Mouse (Mus musculus) CH12.LX (cell line): ENCODE data around the gene Xntrpc. TPM values are rescaled to one million over a fixed set of nuclear protein-coding genes. Genes with fewer than 3 reads are reported as not detected.

Experiments used
- DNase-seq: peaks from one replicate; pipeline ENCODE4 v3.0.0-alpha.2; 2013; ENCODE audit errors: extremely low read depth
- H3K27ac ChIP-seq: 2 replicates; pipeline ENCODE4 v1.5.1; 2012; ENCODE audit warnings: low read depth, mild to moderate bottlenecking, control low read depth, moderate library complexity; ENCODE audit not compliant: insufficient read depth
- H3K27me3 ChIP-seq: replicated peaks from 2 replicates; pipeline ENCODE3; 2012; ENCODE audit warnings: inconsistent platforms
- H3K36me3 ChIP-seq, 2 experiments: replicated peaks in 1 of 2; 2 replicates each; pipeline versions ENCODE3 to v1.6.1; 2012; ENCODE audit warnings: inconsistent platforms in 1 of 2, low read length in 1 of 2, mild to moderate bottlenecking in 1 of 2, mixed read lengths in 1 of 2, moderate library complexity in 1 of 2; ENCODE audit not compliant: control insufficient read depth in 1 of 2, insufficient read depth in 1 of 2
- H3K4me1 ChIP-seq, 2 experiments: 2 replicates each; pipeline ENCODE4 v1.6.1; 2012; ENCODE audit warnings: inconsistent platforms in 1 of 2, moderate library complexity in 1 of 2; ENCODE audit not compliant: insufficient read depth in 2 of 2, control insufficient read depth in 1 of 2
- H3K4me2 ChIP-seq: 2 replicates; pipeline ENCODE4 v1.6.1; 2012; ENCODE audit warnings: low read depth, mild to moderate bottlenecking, control low read depth; ENCODE audit not compliant: poor library complexity, insufficient read depth, severe bottlenecking
- H3K4me3 ChIP-seq, 3 experiments: fragments of 150-350 bp in 1 of 3; sonication (generic) in 1 of 3; replicated peaks in 1 of 3; 2 replicates each; pipeline versions ENCODE3 to v1.5.1; 2011 to 2012; ENCODE audit warnings: low read depth in 2 of 3, low read length in 2 of 3, mild to moderate bottlenecking in 2 of 3, moderate library complexity in 2 of 3, control low read depth in 1 of 3, improper control_type of control experiment in 1 of 3, inconsistent platforms in 1 of 3, mixed read lengths in 1 of 3; ENCODE audit not compliant: poor library complexity in 1 of 3
- H3K79me2 ChIP-seq: replicated peaks from 2 replicates; pipeline ENCODE4 v1.6.1; 2012; ENCODE audit warnings: mild to moderate bottlenecking, moderate library complexity; ENCODE audit not compliant: control insufficient read depth, poor library complexity, insufficient read depth, severe bottlenecking; ENCODE audit errors: extremely low read depth
- H3K9ac ChIP-seq: 2 replicates; pipeline ENCODE4 v1.6.1; 2012; ENCODE audit warnings: low read depth, mild to moderate bottlenecking, control low read depth, moderate library complexity; ENCODE audit not compliant: insufficient read depth
- H3K9me3 ChIP-seq: replicated peaks from 2 replicates; pipeline ENCODE3; 2012; ENCODE audit warnings: low read length, inconsistent platforms, mixed read lengths
- CHD1 ChIP-seq: IDR thresholded peaks from 2 replicates; pipeline ENCODE4 v1.6.1; 2012; ENCODE audit warnings: low read depth, low read length, improper control_type of control experiment, inconsistent platforms
- CHD2 ChIP-seq: IDR thresholded peaks from 2 replicates; pipeline ENCODE4 v1.6.1; 2011; ENCODE audit warnings: low read length, improper control_type of control experiment
- EP300 ChIP-seq: IDR thresholded peaks from 2 replicates; pipeline ENCODE4 v1.6.1; 2011; ENCODE audit warnings: low read length, improper control_type of control experiment
- HCFC1 ChIP-seq: IDR thresholded peaks from 2 replicates; pipeline ENCODE4 v1.6.1; 2012; ENCODE audit warnings: low read depth, mild to moderate bottlenecking, inconsistent platforms, low read length, improper control_type of control experiment
- JUN ChIP-seq: IDR thresholded peaks from 2 replicates; pipeline ENCODE4 v1.6.1; 2011; ENCODE audit warnings: low read depth, mild to moderate bottlenecking, low read length, improper control_type of control experiment, moderate library complexity; ENCODE audit not compliant: insufficient read depth
- JUND ChIP-seq: conservative IDR thresholded peaks from 2 replicates; pipeline ENCODE4 v1.6.1; 2011; ENCODE audit warnings: low read depth, low read length, improper control_type of control experiment
- MEF2A ChIP-seq: IDR thresholded peaks from 2 replicates; pipeline ENCODE4 v1.6.1; 2014; ENCODE audit warnings: low read depth, mild to moderate bottlenecking, inconsistent platforms, low read length, improper control_type of control experiment, borderline replicate concordance
- MXI1 ChIP-seq: IDR thresholded peaks from 2 replicates; pipeline ENCODE4 v1.6.1; 2011; ENCODE audit warnings: mild to moderate bottlenecking, low read depth, low read length, improper control_type of control experiment
- NELFE ChIP-seq: IDR thresholded peaks from 2 replicates; pipeline ENCODE4 v1.6.1; 2011; ENCODE audit warnings: low read depth, low read length, improper control_type of control experiment
- NRF1 ChIP-seq: IDR thresholded peaks from 2 replicates; pipeline ENCODE4 v1.6.1; 2014; ENCODE audit warnings: low read depth, mild to moderate bottlenecking, inconsistent platforms, low read length, improper control_type of control experiment, moderate library complexity
- POLR2AphosphoS2 ChIP-seq: IDR thresholded peaks from 2 replicates; pipeline ENCODE4 v1.6.1; 2011; ENCODE audit warnings: low read depth, low read length, improper control_type of control experiment
- RCOR1 ChIP-seq: conservative IDR thresholded peaks from 2 replicates; pipeline ENCODE4 v1.6.1; 2012; ENCODE audit warnings: low read depth, mild to moderate bottlenecking, inconsistent platforms, low read length, improper control_type of control experiment
- TCF12 ChIP-seq: IDR thresholded peaks from 2 replicates; pipeline ENCODE4 v1.6.1; 2014; ENCODE audit warnings: low read depth, mild to moderate bottlenecking, inconsistent platforms, low read length, improper control_type of control experiment
- USF1 ChIP-seq: IDR thresholded peaks from 2 replicates; pipeline ENCODE4 v1.6.1; 2014; ENCODE audit warnings: low read depth, mild to moderate bottlenecking, inconsistent platforms, low read length, improper control_type of control experiment
- dilution Hi-C: fragments of 300-500 bp; cut with MboI; formaldehyde crosslinking; loops from 2 replicates; pipeline ENCODE4 v1.14.3; 2020; ENCODE audit warnings: low sequenced_read_pairs; ENCODE audit not compliant: extremely low pct_unique_long_range_greater_than_20kb, extremely low pct_ligation_motif_present
- in situ Hi-C: fragments of 300-500 bp; cut with MboI; formaldehyde crosslinking; loops from 3 replicates; pipeline ENCODE4 v1.14.3; 2019; ENCODE audit warnings: low sequenced_read_pairs, low pct_ligation_motif_present, low pct_unique_long_range_greater_than_20kb, mixed read lengths
- polyA plus RNA-seq: library from polyadenylated mRNA; unstranded; fragments of >175 nt; gene quantifications from 2 replicates; pipeline ENCODE4 v1.2.1, GENCODE M21; 2012; ENCODE audit warnings: low read depth; ENCODE audit not compliant: insufficient read length
- total RNA-seq, 2 experiments: library from RNA; depleted of rRNA; stranded (reverse); fragments of 300-350 nt in 1 of 2; fragments of >200 nt in 1 of 2; gene quantifications; 2 replicates each; pipeline ENCODE4 v1.2.3; 2012 to 2014

The Xntrpc gene
- total and polyA plus RNA-seq, 3 experiments = 0.64 to 1.9 (median 1.7) TPM

GRCm38 (mm10) chr7:102062203-102062602, 3.3 kb upstream of the Xntrpc start:
- H3K9ac ChIP-seq = no peak overlapping the region
- no peak overlapping the region for H3K27ac ChIP-seq
- peaks cover 52% of the 10 kb centered on the region for H3K79me2 ChIP-seq
- no peak overlapping the region for H3K4me3 ChIP-seq
- H3K4me2 ChIP-seq = no peak overlapping the region
- H3K9me3 ChIP-seq = no peaks in the 10 kb centered on the region
- H3K4me1 ChIP-seq = peaks cover 9 to 40% of the 10 kb centered on the region in 2 experiments
- in situ Hi-C loops (loop anchor here (10.0 kb wide), 1 partner anchor 397 kb away; the partner anchor contains the start of gene Clpb), dilution Hi-C loops (no loop called here)
- DNase-seq = no peak
- H3K27me3 ChIP-seq = no peaks in the 10 kb centered on the region
- TF ChIP-seq NELFE = no peak
- no peak for TF ChIP-seq MEF2A
- no peak for TF ChIP-seq TCF12
- H3K36me3 ChIP-seq = peaks cover 5 to 27% of the 10 kb centered on the region in 2 experiments

- in situ Hi-C loops = loop anchor here (10.0 kb wide), 1 partner anchor 399 kb away; the partner anchor contains the start of gene Clpb
- Histone ChIP-seq H3K4me3 (peak overlapping the region; percentile 72 to 93 (median 81)), H3K27ac (no peak overlapping the region), H3K9ac (peak overlapping the region; percentile 80), H3K4me1 (peaks cover 9 to 49% of the 10 kb centered on the region in 2 experiments), H3K27me3 (no peaks in the 10 kb centered on the region), H3K9me3 (no peaks in the 10 kb centered on the region), H3K4me2 (peak overlapping the region; percentile 97), H3K36me3 (peaks cover 5 to 19% of the 10 kb centered on the region in 2 experiments), H3K79me2 (peaks cover 55% of the 10 kb centered on the region)
- TF ChIP-seq JUN (no peak), HCFC1 (no peak), JUND (no peak), RCOR1 (no peak), USF1 (no peak), NRF1 (no peak), MXI1 (no peak), CHD1 (no peak)
- no peak for DNase-seq
- dilution Hi-C loops = no loop called here
Observed at GRCm38 (mm10) chr7:102063891-102064290, 1.6 kb upstream of the Xntrpc start.

- in situ Hi-C loops (loop anchor here (10.0 kb wide), 1 partner anchor 400 kb away; the partner anchor contains the start of gene Clpb), dilution Hi-C loops (no loop called here)
- Histone ChIP-seq H3K27ac (no peak overlapping the region; the same call in 1 of the 2 replicates), H3K4me3 (peak overlapping the region; percentile 72 to 93 (median 81)), H3K27me3 (no peaks in the 10 kb centered on the region), H3K9me3 (no peaks in the 10 kb centered on the region), H3K9ac (peak overlapping the region; percentile 80), H3K4me2 (peak overlapping the region; percentile 97), H3K36me3 (peaks cover under 1 to 14% of the 10 kb centered on the region in 2 experiments), H3K4me1 (peaks cover 9 to 50% of the 10 kb centered on the region in 2 experiments), H3K79me2 (peaks cover 49% of the 10 kb centered on the region)
- no peak for DNase-seq
- TF ChIP-seq POLR2AphosphoS2 = no peak
- no peak for TF ChIP-seq EP300
- no peak for TF ChIP-seq CHD2
- TF ChIP-seq JUND = no peak
- TF ChIP-seq, all 38 proteins: peak for 0
Observed at GRCm38 (mm10) chr7:102064655-102065045, 863 bp upstream of the Xntrpc start.
